Mouse (Mus musculus) urinary bladder, adult 18-20 months (tissue): ENCODE results near the gene Glp2r.

ENCODE experiments used
- DNase-seq, 2 experiments: peaks; one replicate each; pipeline ENCODE4 v3.0.0; 2022; ENCODE audit warnings: low spot score in 2 of 2, mixed read lengths in 2 of 2

Gene Glp2r

DNA sequence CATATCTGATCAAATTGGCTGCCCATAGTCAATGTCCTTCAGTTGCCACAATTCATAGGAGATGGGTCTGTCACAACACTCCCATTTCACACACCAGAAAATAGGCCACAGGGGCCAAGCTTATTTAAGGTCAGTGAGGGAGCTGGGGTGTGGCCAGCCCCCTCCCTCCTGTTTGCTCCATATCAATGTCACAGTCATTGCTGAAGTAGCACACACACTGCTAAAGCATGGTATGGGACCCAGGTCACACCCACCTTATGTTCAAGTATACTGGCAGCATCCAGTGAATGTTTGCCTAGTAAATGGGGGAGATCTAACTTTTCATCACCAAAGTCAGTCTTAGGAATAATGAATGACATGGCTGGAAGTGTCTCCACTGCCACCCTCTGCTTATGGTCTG lies 42.2 kb downstream of the Glp2r start:
- DNase-seq: no peak

DNA sequence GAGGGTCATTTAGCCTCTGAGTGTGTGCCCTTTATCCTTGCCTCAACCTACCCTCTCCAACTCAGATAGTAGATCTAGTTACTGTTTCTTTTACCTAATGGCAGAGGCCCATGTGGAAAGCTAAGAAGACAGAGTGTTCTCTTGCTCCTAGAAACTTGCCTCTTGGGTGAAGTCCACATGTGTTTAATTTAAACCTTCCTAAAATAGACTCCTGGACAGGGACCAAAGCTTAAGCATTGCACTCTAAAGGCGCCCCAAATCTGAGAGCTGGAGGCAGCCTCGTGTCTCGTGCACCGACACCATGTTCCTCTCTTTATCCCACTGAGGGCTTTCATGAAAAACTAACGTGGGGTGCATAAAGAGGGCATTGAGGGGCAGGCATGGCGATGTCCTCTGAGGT lies 43.9 kb downstream of the Glp2r start:
- no peak for DNase-seq

DNA sequence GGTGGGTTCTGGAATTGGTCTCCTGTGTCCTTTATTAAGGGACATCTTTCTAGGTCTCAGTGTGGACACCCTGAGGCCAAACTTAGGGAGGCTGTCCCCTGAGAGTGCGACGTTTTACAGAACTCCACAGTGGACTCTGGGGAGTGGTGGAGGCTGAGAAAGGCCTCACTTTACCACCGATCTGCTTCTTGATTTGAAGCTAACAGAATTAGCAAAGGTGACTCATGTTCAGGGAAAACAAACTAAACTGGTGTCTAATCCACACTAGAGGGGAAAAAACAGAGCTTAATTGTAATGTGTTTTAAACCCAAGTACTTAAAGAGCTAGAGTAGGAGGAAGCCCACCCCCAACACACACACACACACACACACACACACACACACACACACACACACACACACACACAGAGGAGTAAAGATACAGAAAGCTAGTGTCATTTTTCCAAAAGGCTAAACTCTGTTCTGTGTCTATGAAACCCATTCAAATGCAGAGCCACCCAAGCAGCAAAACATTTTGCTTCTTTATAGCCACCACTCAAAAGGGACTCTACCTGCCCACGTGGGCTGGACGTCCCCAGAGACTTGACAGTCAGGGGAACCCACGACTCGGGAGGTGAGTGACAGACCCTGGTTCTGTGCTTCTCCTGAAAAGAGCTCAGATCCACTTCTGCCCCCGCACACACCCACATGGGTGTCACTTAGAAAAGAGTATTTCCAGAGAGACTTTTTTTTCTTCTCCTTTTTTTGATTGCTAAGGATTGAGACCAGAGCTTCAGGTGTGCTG lies 47.5 kb downstream of the Glp2r start:
- DNase-seq: no peak

DNA sequence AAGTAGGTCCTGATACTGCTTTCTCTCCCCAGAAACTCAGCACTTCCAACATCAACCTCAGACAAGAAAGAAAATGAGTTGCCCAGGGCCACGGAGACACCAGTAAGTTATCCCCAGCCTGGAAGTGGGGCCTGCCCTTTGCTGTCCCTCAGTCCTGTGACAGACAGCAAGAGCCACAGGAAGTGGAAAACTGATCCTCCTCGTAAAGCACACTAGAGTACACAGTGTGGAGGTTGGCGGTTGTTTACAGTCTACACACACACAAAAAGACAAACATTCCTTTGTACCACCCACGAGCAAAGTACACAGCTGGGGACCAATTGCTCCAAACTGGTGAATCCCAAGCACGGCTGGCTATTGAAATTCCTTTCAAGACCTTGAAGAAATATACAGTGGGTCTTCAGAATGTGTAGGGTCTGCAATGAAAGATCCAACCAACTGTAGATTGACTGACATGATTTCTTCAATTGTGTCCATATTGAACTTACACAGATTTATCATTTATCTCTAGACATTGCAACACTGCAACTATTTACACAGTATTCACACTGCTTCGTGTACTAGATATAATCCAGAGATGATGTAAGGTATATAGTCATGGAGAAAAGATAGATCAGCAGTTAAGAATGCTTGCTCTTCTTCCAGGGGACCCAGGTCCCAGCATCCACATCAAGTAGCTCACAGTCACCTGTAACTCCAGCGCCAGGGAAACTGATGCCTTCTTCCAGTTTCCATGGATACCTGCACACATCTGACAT lies 48.4 kb downstream of the Glp2r start:
- no peak for DNase-seq

DNA sequence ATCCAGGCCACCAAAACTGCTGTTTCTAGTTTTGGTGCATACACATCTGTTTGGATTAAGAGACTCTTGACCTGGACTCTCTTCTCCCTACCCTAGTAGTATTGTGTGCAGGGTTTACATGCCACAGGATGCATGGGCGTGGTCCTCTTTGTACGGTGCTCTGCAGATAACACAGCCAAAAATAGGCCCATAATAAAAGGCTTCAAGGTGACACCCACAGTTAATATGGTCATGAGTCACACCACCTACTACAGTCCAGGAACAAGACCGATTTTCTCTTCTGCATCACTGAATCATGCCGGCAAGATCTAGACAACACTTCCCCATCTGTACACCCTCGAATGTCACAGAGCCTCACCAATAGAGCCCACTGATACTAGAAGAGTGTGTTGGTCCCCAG lies 49.5 kb downstream of the Glp2r start:
- no peak for DNase-seq

DNA sequence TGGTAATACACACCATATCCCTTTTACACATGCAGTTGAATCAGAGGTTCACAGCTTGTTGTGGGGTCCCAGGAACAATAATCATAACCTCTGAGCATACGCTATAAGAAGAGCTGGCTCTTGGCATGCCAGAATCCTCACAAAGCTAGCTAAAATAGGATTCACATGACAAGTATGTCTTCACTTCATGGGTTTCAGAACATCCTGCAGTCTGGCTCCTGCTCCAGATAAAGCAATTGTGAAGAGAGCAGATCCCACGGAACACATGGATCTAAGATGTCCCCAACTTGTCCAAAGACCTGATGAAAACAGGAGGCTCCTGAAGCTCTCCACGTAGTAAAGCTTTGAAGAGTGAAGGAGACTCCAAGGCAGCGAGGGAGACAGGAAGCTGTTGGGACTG lies 55.6 kb downstream of the Glp2r start:
- DNase-seq: no peak

DNA sequence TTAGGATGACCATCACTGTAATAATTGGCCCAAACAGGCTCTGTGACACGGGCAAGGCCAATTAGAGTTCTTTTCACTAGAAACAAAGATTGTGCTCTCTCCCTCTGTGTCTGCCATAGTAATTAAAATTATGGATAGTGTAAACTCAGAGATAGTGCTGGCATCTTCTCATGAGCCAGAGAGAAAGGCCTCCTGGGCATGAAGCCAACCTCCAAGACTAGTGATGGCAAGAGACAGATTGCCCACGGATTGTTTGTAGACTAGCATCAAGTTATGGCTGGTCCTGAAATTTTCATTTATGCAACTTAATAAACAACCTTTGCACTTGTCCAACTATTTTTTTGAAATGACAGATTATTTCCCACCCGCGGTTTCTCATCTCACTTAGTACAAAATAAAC lies 58.0 kb downstream of the Glp2r start:
- no peak for DNase-seq

DNA sequence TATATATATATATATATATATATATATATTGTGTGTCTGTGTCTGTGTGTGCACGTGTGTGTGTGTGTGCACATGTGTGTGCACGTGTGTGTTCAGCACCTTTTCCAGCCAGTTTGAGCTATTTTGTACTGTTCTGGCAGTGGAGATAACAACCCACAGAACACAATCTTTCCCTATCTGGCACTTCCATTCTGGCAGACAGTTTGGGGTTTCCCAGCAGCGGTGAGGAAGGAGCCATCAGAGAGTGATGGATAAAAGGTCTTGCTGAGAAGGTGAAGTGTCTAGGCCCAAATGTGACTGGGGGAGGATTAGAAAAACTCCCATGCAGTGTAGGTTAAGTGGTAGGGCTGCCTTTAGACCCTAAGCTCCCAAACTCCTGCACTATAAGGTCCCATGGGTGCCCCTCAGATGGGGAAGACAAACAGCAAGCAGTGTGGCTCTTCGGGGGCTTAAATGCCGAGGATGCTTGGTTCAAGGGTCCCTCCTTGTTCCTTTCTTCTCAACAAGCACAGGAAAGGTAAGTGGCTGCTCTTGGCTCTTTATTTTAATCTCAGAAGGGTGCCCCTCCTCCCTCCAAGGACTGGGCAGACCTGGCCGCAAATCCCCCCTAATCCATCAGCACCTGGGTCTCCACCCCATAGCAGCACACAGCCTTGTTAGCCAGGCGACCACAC lies 76.1 kb downstream of the Glp2r start, which contains the start of gene Rcvrn:
Gene Rcvrn (plus strand): TSS at position 624 of the 674 bp plus-strand sequence.
- DNase-seq: no peak

DNA sequence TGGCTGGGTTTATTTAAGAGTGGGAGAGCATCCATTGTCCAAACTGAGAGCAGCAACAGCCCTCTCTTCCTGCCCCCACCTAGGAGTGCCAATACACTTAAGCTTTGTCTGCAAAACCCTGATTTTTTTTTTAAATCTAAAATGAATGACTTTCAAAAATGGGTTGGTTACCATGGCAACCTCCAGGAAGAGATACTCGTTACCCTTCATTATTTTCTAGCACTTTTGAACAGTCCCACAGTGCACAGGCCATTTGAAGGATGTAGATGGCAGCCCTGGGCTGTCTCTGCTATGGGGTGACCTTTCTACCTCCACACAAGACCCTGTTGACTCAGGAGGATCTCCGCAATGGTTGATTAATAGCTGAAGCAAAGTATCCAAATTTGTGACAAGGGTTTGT lies 84.8 kb downstream of the Glp2r start:
- no peak for DNase-seq

DNA sequence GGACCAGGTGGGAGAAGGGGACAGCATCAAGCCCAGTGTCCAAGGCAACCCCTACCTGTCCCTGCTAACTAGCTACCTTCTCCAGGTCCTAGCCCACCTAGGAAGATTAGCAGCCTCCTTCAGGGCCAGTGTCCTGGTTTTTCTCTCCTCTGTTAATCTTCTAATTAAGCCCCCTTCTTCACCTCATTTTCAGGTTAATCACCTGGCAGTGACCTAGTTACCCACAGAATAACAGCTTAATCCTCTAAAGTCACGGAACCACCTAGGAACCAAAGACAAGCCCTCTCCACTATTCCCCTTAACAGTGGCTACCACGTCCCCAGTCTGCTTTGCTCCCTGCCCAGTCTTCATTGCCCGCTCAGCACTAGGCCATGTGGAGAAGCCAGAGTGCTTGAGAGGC lies 89.1 kb downstream of the Glp2r start:
- DNase-seq: no peak

DNA sequence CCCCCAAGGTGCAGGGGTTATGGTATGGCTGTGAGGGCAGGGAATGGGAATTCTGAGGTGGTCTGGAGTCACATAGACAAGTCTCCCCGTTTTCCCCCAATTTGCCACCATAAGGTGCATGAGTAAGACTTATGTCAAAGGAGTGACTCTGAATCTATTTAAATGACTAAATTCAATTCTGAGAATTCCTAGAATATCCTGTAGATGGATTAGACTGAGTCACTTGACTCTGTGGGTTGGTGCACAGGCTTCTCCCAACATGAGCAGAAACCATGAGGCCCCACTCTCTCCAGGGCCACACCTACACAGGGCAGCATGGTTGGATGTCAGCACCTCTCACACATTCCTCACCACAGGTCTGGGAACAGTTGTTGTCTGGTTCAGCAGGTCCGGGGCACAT lies 91.0 kb downstream of the Glp2r start:
- DNase-seq: no peak

DNA sequence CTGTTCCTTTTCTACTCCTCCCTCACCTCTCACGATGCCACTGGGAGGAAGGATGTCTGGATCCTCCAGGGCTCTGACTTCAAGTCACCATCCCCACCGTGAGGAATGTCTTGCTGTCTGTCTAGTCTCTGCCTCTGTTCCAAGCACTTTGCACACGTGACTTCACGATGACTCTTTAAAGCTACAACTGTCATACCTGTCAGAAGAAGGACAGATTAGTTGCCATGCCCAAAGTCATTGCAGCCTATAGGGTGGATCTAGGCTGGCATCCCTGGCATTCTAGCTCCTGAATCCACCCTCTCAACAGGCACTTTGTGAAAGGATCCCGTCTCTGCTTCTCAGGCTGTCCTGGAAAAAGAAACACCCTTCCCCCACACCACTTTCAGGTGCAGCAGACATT lies 91.7 kb downstream of the Glp2r start:
- DNase-seq: no peak

DNA sequence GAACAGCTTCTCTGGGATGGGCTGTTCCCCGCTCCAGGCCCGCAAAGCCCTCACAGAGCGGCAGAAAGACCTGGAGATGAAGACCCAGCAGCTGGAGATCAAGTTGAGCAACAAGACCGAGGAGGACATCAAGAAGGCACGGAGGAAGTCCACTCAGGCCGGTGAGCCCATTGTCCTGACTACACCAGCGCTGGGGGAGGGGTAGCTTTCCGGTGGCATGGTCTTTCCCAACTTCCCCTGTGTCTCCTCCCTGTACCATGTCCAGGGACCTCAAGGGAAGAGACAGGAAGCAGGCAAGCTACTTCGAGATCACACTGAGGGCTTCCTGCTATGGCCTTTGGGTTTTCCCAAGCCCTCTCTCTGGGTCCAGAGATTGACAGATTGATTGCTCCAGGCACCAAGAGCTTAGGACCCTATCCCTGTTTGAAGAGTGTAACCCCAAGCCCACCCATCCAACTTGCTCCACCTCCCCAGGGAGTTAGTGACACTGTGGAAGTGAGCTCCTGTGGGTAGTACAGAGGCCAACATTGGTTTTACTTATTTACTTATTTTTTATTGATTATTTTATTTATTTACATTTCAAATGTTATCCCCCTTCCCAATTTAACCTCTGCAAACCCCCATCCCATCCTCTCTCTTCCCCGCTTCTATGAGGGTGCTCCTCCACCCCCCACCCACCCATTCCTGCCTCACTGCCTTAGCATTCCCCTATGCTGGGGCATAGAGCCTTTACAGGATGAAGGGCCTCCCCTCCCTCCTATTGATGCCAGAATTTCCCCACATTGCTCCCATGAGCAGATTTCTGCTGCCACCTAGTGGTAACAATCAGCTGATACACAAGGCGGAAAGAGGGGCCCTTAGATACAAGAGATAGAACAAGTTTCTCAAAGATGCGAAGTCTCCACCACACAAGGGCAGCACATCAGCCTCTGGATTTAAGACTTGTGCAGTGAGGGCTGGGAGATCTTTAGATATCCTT lies 95.1 kb downstream of the Glp2r start:
- DNase-seq: no peak

DNA sequence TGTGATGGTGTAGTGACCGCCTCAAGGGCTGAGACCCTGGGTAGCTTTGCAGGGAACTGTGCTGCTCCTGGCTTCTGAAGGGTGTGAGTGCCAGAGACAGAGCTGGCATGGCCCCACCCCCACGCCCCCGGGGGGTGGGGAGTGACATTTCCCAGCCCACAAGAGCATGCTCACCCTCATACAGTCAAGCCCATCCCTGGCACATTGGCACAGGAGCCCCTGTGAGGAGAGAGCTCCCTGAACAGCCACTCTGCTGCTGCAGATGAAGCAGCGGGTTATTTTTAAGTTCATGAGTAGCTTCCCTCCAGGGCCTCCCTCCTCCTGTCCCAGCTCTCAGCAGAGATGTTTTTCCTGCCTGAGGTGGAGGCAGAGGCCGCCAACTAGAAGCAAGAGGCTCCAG lies 98.8 kb downstream of the Glp2r start:
- DNase-seq: no peak

DNA sequence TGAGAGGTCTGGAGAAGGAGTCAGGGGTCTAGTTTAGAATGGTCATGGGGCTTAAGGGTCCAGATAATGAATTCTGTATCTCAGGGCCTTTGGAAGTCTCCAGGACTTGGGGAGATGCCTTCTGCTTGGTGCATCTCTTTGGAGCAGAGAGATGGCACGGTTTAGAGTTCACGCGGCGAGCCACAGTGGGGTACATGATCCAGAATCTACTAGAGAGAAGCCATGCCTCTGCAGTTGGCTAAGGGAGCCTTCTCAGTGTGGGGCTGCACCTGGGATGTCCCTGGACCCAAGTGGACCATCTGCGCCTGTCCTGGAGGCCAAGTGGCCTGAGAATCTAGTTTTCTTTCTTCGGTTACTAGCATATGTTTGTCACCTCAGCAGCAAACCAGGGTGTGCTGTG lies 100.9 kb downstream of the Glp2r start:
- DNase-seq: no peak

DNA sequence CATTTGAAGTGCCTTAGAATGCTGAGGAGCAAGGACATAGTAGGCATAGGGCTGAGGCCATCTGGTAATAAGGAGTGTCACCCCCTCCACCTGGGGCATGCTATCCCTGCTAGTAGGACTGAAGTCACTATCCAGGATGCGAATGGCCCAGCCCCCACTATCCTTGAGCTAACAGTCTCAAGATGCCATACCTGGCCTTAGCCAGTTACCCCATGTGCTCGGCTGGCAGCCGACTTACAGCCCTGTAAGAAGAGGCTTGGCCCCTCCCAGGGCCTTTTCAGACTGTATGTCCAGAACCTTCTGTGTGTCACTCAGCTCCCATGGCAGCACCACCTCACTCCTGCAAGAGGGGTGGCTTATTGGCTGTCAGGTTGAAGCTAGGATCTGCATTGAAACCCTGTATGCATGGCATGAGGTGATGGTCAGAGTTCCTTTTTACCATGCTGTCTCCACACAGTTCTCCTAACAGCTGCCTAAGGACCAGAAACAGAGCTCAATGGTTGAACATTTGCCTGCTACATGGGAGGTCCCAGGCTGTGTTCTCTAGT lies 102.4 kb downstream of the Glp2r start:
- DNase-seq: no peak

DNA sequence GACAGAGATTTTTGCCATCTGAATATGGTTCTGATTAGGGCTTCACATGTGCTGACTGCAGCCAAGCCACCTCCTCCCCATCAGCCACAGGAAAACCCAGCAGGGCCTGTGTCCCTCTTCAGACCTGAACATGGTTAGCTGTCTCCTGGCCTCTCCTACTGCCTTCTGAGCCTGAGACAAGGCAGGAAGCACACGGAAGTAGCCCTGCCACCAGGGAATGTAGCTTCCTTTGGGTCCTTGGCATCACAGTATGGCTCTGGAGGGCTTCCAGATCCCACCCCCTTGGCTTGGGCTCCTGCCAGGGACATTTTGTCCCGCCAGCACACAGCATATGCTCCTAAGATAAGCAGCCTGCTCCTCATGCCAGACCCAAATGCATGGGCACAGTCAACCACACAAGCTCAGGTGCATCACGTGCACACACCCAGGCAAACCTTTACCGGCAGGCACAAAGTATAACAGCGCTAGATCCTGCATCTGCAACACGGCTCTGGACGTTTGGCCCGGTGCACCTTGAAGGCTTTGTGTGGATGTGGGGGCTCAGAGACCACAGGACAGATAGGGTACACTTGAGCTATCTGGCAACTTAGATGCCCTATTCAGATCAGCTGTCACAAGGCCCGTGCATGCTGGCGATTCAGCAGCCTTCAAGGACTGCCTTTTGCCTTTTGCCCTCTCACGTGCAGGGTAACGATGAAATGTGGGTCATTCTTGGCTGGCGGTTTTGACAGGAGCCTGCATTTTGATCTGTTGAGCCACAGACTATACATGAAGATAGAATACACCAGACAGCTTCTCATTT lies 103.2 kb downstream of the Glp2r start:
- DNase-seq: no peak

DNA sequence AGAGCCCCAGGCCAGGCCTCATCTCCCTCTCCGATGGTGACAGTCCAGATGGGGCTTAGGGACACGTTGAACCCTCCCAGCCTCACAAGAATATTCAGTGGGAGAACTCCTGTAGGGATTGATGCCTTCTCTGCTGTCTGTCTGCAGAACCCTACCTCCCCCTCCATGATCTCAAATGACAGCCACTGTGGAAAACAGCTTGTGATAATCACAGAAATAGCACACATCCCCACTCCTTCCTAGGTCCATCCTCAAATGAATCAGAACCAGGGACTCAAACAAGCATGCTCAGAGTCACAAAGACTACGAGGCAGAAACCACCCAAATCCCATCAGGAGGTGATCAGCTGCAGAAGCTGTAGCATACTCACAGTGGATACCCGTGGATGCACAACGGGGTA lies 104.8 kb downstream of the Glp2r start:
- no peak for DNase-seq

DNA sequence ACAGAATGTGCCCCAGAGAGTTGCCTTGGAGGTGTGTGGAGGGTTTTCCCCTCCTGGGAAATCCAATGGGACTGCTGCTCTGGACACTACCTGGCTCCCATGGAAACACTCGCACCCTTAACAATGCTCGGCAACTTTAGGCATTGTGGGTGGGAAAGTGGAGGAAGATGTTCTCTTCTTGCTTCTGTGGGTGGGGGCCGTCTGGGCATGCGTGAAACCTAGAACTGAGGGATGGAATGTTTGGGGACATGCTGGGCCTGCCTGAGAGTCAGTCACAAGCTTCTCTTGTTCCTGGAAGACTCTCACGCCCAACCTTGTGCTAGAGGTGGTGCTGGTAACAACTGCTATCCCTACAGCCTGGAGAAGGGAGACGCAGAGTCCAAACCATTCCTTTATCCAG lies 106.0 kb downstream of the Glp2r start:
- no peak for DNase-seq

DNA sequence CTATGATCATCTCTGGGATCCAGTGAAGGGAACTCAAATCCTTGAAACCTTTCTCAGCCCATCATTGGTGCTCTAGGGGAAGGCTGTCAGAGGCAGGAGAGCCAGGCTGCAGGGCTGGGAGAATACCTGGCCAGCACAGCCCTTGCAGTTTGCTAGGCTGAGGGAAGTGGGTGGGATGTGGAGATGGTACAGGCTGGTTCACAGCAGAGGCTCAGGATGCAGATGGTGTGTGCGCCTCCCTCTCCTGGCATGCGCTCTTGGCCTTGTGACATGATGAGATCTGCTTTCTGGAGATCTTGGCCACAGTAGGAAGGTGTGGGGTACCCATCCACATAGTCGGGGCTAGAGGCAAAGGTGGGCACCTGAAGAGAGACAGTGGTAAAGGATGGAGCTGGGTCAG lies 106.7 kb downstream of the Glp2r start:
- no peak for DNase-seq
